Mouse (Mus musculus) kidney, postnatal 0 days (tissue): ENCODE results near the gene Fam49a. TPM values are rescaled to one million over a fixed set of nuclear protein-coding genes. Genes with fewer than 3 reads are reported as not detected.

Source experiments
- ATAC-seq: fragments of 200-750 bp; cut with Nextera tagmentation; replicated peaks from 2 replicates; pipeline ENCODE4 v1.8.0; 2017; ENCODE audit warnings: low read depth, moderate number of reproducible peaks, moderate TSS enrichment, moderate library complexity; ENCODE audit not compliant: low FRiP score
- DNase-seq: peaks from one replicate; pipeline ENCODE4 v3.0.0-alpha.2; 2016; ENCODE audit warnings: low spot score
- H3K27ac ChIP-seq: fragments of 300-500 bp; sonication (generic); 2 replicates; pipeline ENCODE4 v1.5.1; 2014; ENCODE audit warnings: mild to moderate bottlenecking
- H3K27me3 ChIP-seq: fragments of 300-500 bp; sonication (generic); 2 replicates; pipeline ENCODE4 v1.6.1; 2014; ENCODE audit warnings: low read length, mixed read lengths; ENCODE audit not compliant: insufficient read depth
- H3K36me3 ChIP-seq: fragments of 300-500 bp; sonication (generic); 2 replicates; pipeline ENCODE4 v1.6.1; 2014; ENCODE audit warnings: low read length, mixed read lengths; ENCODE audit not compliant: insufficient read depth
- H3K4me1 ChIP-seq: fragments of 300-500 bp; sonication (generic); replicated peaks from 2 replicates; pipeline ENCODE4 v1.6.1; 2014; ENCODE audit warnings: antibody characterized with exemption, low read length, mixed read lengths; ENCODE audit not compliant: insufficient read depth
- H3K4me2 ChIP-seq: fragments of 300-500 bp; sonication (generic); 2 replicates; pipeline ENCODE4 v1.6.1; 2014; ENCODE audit warnings: mild to moderate bottlenecking, low read length, moderate library complexity, mixed read lengths
- H3K4me3 ChIP-seq: fragments of 300-500 bp; sonication (generic); replicated peaks from 2 replicates; pipeline ENCODE4 v1.5.1; 2014; ENCODE audit warnings: low read depth, low read length
- H3K9ac ChIP-seq: fragments of 300-500 bp; sonication (generic); 2 replicates; pipeline ENCODE4 v1.6.1; 2014; ENCODE audit warnings: low read depth, low read length
- H3K9me3 ChIP-seq: fragments of 300-500 bp; sonication (generic); replicated peaks from 2 replicates; pipeline ENCODE4 v1.6.1; 2016; ENCODE audit warnings: low read length, inconsistent platforms, mixed read lengths
- CTCF ChIP-seq: IDR thresholded peaks from 2 replicates; pipeline ENCODE4 v1.5.1; 2016; ENCODE audit warnings: antibody characterized with exemption, low read depth, mild to moderate bottlenecking, moderate library complexity
- WGBS: fragments of 180-500 bp; shearing (Covaris S2); extraction: QIAGEN DNeasy Blood & Tissue Kit; methylation state at CpG from one replicate; pipeline ENCODE4 v1.1.7; 2014; 5-methylcytosine and 5-hydroxymethylcytosine counted together
- polyA plus RNA-seq: library from polyadenylated mRNA; unstranded; fragments of >200 nt; fragmentation: Nextera tagmentation; extraction: Ambion mirVana; gene quantifications from 2 replicates; pipeline ENCODE4 v1.2.1, GENCODE M21; 2015

The Fam49a gene
- polyA plus RNA-seq, 1 experiment from 2014 or later = 5.6 TPM

DNA sequence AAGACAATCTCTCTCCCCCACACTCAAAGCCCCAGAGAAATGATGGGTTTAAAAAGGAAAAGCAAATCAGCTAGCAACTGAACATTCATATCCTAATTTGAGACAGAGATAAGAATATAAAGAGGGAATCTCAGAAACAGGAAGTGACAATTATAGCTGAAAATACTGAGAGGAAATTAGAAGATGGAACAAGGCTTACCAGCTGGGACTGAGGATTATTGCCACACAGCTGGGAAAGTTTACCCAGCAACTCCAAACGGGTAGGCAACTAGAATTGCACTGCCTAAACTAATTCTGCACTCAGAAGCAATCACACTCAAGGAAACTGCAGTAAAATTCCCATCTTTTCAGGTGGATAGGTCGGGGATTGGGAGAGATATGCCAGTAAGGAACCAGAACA is 12.4 kb upstream of the Fam49a start:
- no peak for TF ChIP-seq CTCF
- Histone ChIP-seq H3K36me3 (no peaks in the 10 kb centered on the region), H3K9me3 (no peaks in the 10 kb centered on the region), H3K4me2 (no peak overlapping the region), H3K27ac (no peak overlapping the region), H3K27me3 (no peaks in the 10 kb centered on the region), H3K4me3 (no peak overlapping the region), H3K4me1 (0 out of 2 replicates have a peak, but pooled peaks cover 3% of the 10 kb centered on the region), H3K9ac (no peak overlapping the region)
- DNase-seq = no peak
- 53% methylated on average over 2 of the region's 2 CpGs for WGBS
- ATAC-seq = no peak

DNA sequence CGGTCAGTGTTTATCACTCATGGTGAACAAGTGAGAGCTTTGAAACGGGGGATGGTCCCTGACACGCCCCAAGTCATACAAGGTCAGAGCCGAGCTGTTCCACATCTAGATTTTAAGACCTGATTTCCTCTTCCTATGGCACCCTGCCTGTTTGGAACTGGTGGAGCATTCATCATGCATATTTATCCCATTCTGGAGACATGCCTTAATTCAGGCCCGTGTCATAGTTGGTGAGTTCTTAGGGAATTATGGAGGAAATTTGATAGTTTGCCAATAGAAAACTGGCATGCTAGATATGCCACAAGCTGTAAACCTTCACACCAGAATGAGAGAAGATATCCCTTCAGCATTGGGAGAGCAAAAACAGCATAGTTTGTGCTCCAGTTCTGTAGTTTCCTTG is 8.4 kb upstream of the Fam49a start:
- Histone ChIP-seq H3K4me1 (0 out of 2 replicates have a peak, but pooled peaks cover 3% of the 10 kb centered on the region), H3K27ac (no peak overlapping the region), H3K36me3 (no peaks in the 10 kb centered on the region), H3K4me2 (no peak overlapping the region), H3K9ac (no peak overlapping the region), H3K4me3 (no peak overlapping the region), H3K9me3 (no peaks in the 10 kb centered on the region), H3K27me3 (no peaks in the 10 kb centered on the region)
- no peak for DNase-seq
- ATAC-seq = no peak
- no peak for TF ChIP-seq CTCF
- 24% methylated on average over 5 of the region's 5 CpGs for WGBS

DNA sequence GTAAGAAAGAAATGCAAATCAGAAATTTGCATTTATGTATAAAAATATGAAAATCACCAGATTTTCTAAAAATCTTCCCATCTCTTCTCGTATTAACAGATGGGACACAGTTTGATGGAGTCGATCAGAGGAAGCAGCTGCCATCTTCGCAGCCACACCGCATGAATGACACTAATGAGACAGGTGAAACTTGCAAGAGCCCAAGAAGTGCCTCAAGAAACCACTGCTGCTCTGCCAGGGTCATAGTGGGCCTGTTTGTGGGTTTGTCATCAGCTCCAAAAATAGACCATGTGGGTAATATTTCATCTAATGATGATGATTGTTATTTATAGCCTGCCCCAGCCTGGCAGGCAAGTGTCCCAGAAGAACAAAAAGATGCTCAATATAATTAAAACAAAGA is 7.8 kb upstream of the Fam49a start:
- Histone ChIP-seq H3K4me3 (no peak overlapping the region), H3K27me3 (no peaks in the 10 kb centered on the region), H3K9me3 (no peaks in the 10 kb centered on the region), H3K9ac (no peak overlapping the region), H3K27ac (no peak overlapping the region), H3K4me2 (no peak overlapping the region), H3K4me1 (0 out of 2 replicates have a peak, but pooled peaks cover 3% of the 10 kb centered on the region), H3K36me3 (no peaks in the 10 kb centered on the region)
- no peak for DNase-seq
- ATAC-seq = no peak
- TF ChIP-seq CTCF = no peak
- WGBS = 92% methylated on average over 4 of the region's 4 CpGs

DNA sequence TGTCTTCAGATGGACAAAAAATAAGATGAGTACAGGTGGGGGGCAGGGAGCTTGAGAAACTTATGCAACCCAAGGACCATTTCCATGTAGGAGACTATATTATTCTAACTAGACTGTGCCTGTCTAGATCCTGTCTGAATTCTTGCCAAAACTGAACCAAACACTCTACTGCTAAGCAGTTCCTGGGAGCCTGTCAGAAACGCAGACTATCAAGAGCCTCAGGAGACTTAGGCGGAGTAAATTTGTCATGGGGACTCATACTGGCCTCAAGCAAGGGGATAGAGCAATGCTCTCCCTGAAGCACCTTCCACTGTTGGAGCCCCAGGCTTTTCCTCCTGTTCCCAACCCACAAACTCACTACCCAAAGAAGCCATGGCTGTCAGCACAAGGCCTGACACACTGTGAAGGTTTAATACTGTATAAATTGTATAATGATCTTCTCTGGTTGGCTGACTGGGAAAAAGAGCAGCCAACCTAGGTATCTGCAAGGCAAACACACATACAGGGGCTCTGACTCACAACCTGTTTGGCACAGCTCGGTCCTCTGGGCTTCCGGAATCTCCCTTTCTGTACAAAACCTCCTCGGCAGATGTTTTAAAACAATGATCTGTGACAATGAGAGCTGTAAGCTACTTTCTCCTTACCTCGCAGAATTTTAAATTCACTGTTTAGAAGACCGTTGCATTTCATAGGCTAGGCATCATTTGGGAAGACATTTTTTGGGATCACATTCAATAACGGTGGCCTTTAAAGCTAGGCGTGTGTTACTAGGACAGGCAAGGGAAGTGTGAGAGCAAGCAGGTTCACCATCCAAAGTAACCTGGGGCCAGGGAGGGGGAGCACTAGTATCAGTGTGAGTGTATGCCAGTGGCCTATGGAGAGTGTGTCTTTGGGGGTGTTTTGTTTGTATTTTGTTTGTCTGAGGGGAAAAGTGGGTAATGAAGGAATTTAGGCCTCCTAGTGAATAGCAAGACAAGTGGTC is 669 bp upstream of the Fam49a start:
- H3K36me3 ChIP-seq = no peaks in the 10 kb centered on the region
- H3K4me1 ChIP-seq = peaks cover 5% of the 10 kb centered on the region; the same call in 1 of the 2 replicates
- no peak for TF ChIP-seq CTCF
- ATAC-seq (0 out of 2 replicates have a peak, but pooled peaks have one; percentile 6), DNase-seq (no peak)
- peak overlapping the region; percentile 68; the same call in 1 of the 2 replicates for H3K9ac ChIP-seq
- no peak overlapping the region for H3K27ac ChIP-seq
- peak overlapping the region; percentile 64; the same call in 1 of the 2 replicates for H3K4me3 ChIP-seq
- WGBS = 68% methylated on average over 9 of the region's 9 CpGs
- H3K9me3 ChIP-seq = no peaks in the 10 kb centered on the region
- peak overlapping the region; percentile 89 for H3K4me2 ChIP-seq
- H3K27me3 ChIP-seq = no peaks in the 10 kb centered on the region

DNA sequence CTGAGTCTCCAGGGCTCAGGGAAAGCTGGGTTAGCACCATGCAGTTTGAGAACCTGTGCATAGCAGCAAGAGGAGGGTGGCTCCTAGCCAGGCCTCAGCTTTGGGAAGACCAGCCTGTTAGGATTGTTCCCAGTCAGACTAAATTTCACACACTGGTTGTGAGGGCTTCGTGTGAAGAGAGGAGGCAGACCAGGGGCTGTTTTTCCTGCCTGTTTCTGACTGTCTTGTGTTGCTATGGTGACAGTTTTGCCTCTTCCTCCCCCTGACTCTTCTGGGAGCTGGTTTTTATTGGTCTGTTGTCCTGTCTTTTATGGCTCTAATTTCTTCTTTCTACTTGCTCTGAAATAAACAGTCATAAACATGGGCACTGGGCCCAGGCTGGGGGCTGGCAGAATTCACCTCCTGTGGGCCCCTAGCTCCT is 1.4 kb downstream of the Fam49a start:
- ATAC-seq (0 out of 2 replicates have a peak, but pooled peaks have one; percentile 14), DNase-seq (peak; percentile 80)
- H3K36me3 ChIP-seq = no peaks in the 10 kb centered on the region
- H3K9me3 ChIP-seq = no peaks in the 10 kb centered on the region
- TF ChIP-seq CTCF = no peak
- no peak overlapping the region for H3K9ac ChIP-seq
- no peak overlapping the region for H3K27ac ChIP-seq
- H3K4me1 ChIP-seq = peaks cover 5% of the 10 kb centered on the region; the same call in 1 of the 2 replicates
- H3K27me3 ChIP-seq = no peaks in the 10 kb centered on the region
- peak overlapping the region; percentile 89 for H3K4me2 ChIP-seq
- 16% methylated on average over 1 of the region's 1 CpGs for WGBS
- H3K4me3 ChIP-seq = peak overlapping the region; percentile 64; the same call in 1 of the 2 replicates

DNA sequence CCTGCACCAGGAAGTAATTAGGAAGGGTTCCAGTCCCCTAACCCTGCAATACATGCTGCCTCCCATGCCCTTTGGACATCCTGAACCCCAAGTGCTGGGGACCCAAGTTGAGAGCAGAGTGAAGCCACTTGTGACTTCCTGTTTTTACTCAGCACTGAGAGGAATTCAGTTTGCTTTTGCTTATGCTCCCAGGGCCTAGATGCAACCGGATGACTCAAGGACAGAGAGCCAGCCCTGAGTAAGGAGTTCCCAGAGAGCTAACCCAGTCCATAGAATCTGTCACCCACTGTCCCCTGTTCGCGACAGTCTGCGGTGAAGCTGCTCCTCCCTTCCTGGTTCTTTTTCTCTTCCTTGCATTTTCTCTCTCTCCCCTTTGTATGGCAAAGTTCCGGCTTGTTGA is 2.2 kb downstream of the Fam49a start:
- no peak overlapping the region for H3K9ac ChIP-seq
- H3K36me3 ChIP-seq = no peaks in the 10 kb centered on the region
- 74% methylated on average over 5 of the region's 5 CpGs for WGBS
- no peak overlapping the region for H3K4me3 ChIP-seq
- peaks cover 5% of the 10 kb centered on the region; the same call in 1 of the 2 replicates for H3K4me1 ChIP-seq
- no peak for ATAC-seq
- H3K27ac ChIP-seq = no peak overlapping the region
- DNase-seq = no peak
- H3K27me3 ChIP-seq = no peaks in the 10 kb centered on the region
- H3K4me2 ChIP-seq = peak overlapping the region; percentile 21; the same call in 1 of the 2 replicates
- H3K9me3 ChIP-seq = no peaks in the 10 kb centered on the region
- no peak for TF ChIP-seq CTCF
